Mouse (Mus musculus): ENCODE measurements at regions not wholly inside any gene's neighbourhood (a gene's known extent, or its start where the extent isn't known, plus 50 kb on each side); places are given as distances from the start of the nearest gene placed in this dataset.

DNA sequence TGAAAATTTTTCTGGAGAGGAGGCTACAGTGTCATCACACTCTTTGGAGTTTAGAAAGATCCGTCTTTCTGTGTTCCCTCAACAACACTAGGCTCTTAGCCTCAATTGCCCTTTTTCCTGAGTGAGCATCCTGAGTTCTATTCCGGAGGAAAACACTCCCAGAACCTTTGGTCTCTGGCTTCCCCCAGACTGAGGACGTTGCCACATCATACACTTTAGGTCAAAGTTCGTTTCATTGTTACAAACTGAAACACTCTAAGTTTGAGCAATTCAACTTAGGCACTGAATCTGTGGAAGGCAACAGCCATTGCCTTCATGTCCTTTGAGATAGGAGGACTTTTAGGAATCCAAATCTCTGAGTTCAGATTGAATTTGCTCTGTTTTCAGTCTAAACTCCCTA lies 85.0 kb downstream of the Arl4a start:
- WGBS, result 78% methylated on average over 4 of the region's 4 CpGs
- Histone ChIP-seq H3K4me3 (replicated peaks; ENCODE audit: low read length) (no peak overlapping the region), H3K36me3 (ENCODE audit: control insufficient read depth, insufficient read depth) (no peaks in the 10 kb centered on the region), H3K9ac (replicated peaks; ENCODE audit: low read depth, low read length) (no peak overlapping the region), H3K4me2 (ENCODE audit: low read length) (no peak overlapping the region), H3K9me3 (ENCODE audit: control insufficient read depth, low read length) (no peaks in the 10 kb centered on the region), H3K27ac (ENCODE audit: low read length) (no peak overlapping the region), H3K4me1 (replicated peaks; ENCODE audit: control insufficient read depth, insufficient read depth, low read length) (peaks cover 16% of the 10 kb centered on the region), H3K27me3 (replicated peaks; ENCODE audit: control insufficient read depth, insufficient read depth, low read length) (no peaks in the 10 kb centered on the region)
- no peak for ATAC-seq

DNA sequence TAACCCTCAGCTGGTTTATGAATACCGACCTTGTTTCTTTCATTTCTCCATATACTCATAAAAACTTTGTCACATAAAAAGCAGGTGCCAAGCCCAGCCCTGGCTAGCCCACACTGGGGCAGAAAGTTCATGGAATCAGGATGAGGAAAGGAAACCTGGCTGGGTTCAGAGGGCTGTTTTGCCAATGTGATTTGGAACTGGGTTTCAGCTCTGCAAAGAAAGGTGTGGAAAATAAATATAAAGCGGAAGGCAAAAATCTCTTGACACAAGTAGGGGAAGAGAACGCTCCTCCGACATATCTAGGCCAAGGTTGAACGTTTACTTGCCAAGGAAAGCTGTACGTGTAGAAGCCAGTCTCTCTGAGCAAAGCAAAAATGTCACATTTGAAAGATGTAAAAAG lies 85.9 kb downstream of the Arl4a start:
- no peaks in the 10 kb centered on the region for H3K9me3 ChIP-seq (ENCODE audit: control insufficient read depth, low read length)
- H3K27me3 ChIP-seq (replicated peaks; ENCODE audit: control insufficient read depth, insufficient read depth, low read length), result no peaks in the 10 kb centered on the region
- H3K4me1 ChIP-seq (replicated peaks; ENCODE audit: control insufficient read depth, insufficient read depth, low read length), result peaks cover 8% of the 10 kb centered on the region
- H3K27ac ChIP-seq (ENCODE audit: low read length), result no peak overlapping the region
- H3K9ac ChIP-seq (replicated peaks; ENCODE audit: low read depth, low read length), result no peak overlapping the region
- ATAC-seq, result no peak
- H3K36me3 ChIP-seq (ENCODE audit: control insufficient read depth, insufficient read depth), result no peaks in the 10 kb centered on the region
- WGBS, result 87% methylated on average over 6 of the region's 6 CpGs
- H3K4me2 ChIP-seq (ENCODE audit: low read length), result no peak overlapping the region
- no peak overlapping the region for H3K4me3 ChIP-seq (replicated peaks; ENCODE audit: low read length)

DNA sequence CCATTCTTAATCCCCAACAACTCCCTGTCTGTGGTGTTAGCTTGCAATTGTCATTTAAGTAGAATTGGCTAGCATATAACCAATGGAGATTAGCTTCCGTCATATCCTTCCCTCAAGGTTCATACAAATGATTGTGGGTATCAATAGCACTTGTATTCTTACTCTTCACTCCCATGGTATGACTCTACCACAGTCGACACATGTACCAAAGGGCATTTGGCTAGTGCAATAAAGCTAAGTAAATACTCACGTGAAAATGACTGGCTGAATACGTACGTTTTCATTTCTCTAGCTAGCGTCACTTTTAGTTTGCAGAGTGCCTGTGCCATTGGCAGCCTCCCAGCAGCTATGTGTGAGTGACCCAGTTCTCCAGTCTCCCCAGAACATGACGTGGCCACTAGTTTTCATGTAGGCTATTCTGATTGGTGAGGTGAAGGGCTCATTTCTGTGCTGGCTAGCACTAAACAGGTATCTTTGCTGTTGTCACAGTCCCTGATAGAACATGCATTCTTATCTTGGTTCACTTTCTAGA lies 87.5 kb downstream of the Arl4a start:
- Histone ChIP-seq H3K9me3 (ENCODE audit: control insufficient read depth, low read length) (no peaks in the 10 kb centered on the region), H3K4me2 (ENCODE audit: low read length) (no peak overlapping the region), H3K27ac (ENCODE audit: low read length) (no peak overlapping the region), H3K4me3 (replicated peaks; ENCODE audit: low read length) (no peak overlapping the region), H3K9ac (replicated peaks; ENCODE audit: low read depth, low read length) (no peak overlapping the region), H3K4me1 (replicated peaks; ENCODE audit: control insufficient read depth, insufficient read depth, low read length) (no peaks in the 10 kb centered on the region; the same call in 1 of the 2 replicates), H3K27me3 (replicated peaks; ENCODE audit: control insufficient read depth, insufficient read depth, low read length) (no peaks in the 10 kb centered on the region), H3K36me3 (ENCODE audit: control insufficient read depth, insufficient read depth) (no peaks in the 10 kb centered on the region)
- whole genome bisulfite sequencing, result 76% methylated on average over 7 of the region's 7 CpGs
- ATAC-seq, result no peak

DNA sequence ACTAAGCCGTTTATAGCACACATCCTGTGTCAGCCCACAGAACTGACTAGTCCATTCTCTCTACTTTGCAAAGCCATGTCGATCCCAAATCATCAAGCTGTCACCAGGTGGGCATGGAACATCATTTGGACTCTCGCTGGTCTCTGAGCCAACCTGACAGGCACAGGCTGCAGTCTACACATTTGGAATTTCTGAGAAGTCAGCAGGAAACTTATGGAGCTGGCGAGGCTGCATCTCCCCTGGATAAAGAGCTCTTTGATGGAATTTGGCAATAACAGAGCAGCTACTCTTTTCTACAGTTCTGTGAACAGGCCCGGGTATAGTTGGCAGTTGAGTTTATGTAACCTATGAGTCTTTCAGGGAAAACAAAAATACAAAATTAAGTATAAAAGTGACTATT lies 94.9 kb downstream of the Arl4a start:
- 51% methylated on average over 5 of the region's 5 CpGs for WGBS
- no peaks in the 10 kb centered on the region for H3K27me3 ChIP-seq (replicated peaks; ENCODE audit: control insufficient read depth, insufficient read depth, low read length)
- no peaks in the 10 kb centered on the region for H3K9me3 ChIP-seq (ENCODE audit: control insufficient read depth, low read length)
- H3K4me3 ChIP-seq (replicated peaks; ENCODE audit: low read length), result no peak overlapping the region
- no peak overlapping the region for H3K4me2 ChIP-seq (ENCODE audit: low read length)
- no peaks in the 10 kb centered on the region for H3K36me3 ChIP-seq (ENCODE audit: control insufficient read depth, insufficient read depth)
- H3K27ac ChIP-seq (ENCODE audit: low read length), result no peak overlapping the region
- no peaks in the 10 kb centered on the region; the same call in 1 of the 2 replicates for H3K4me1 ChIP-seq (replicated peaks; ENCODE audit: control insufficient read depth, insufficient read depth, low read length)
- no peak for ATAC-seq
- H3K9ac ChIP-seq (replicated peaks; ENCODE audit: low read depth, low read length), result no peak overlapping the region

DNA sequence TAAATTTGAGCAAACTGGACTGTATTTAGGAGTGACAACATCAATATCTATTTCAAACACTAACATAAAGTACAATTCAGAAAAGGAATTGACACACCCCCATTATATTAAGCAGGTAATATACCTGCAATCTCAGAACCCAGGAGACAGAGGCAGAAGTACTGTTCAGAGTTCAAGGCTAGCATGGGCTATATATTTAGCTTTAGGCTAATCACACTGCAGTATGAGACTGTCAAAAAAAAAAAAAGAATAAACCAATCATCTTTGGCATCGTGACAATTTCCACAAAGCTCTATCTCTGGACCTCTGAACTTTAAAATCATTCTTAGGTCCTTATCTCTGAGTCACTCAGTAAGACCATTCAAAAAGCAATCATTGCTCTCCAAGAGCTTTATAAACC lies 96.7 kb downstream of the Arl4a start:
- no peak overlapping the region for H3K27ac ChIP-seq (ENCODE audit: low read length)
- H3K9ac ChIP-seq (replicated peaks; ENCODE audit: low read depth, low read length), result no peak overlapping the region
- no peaks in the 10 kb centered on the region for H3K36me3 ChIP-seq (ENCODE audit: control insufficient read depth, insufficient read depth)
- no peak for ATAC-seq
- WGBS, result 93% methylated on average over 1 of the region's 1 CpGs
- H3K4me3 ChIP-seq (replicated peaks; ENCODE audit: low read length), result no peak overlapping the region
- H3K4me1 ChIP-seq (replicated peaks; ENCODE audit: control insufficient read depth, insufficient read depth, low read length), result no peaks in the 10 kb centered on the region
- H3K27me3 ChIP-seq (replicated peaks; ENCODE audit: control insufficient read depth, insufficient read depth, low read length), result no peaks in the 10 kb centered on the region
- H3K9me3 ChIP-seq (ENCODE audit: control insufficient read depth, low read length), result no peaks in the 10 kb centered on the region
- no peak overlapping the region for H3K4me2 ChIP-seq (ENCODE audit: low read length)

DNA sequence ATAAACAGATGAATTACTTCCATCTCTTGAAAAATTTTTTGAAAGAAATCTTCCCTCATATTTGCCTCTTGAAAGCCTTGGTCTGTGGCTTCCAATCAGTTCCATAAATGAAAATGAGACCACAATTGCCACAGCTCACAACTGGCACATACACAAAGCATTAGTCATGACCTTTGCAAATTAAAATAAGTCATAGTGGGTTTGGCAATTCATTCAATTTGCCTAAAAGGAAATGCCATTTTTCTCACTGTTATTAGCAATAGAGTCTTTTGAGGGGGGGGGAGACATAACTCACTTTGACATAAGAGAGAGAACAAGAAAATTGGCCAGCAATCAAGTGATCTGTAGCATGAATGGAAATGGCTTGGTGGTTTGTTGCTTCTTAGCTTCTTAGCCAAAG lies 98.8 kb downstream of the Arl4a start:
- no peak overlapping the region for H3K4me2 ChIP-seq (ENCODE audit: low read length)
- no peaks in the 10 kb centered on the region for H3K36me3 ChIP-seq (ENCODE audit: control insufficient read depth, insufficient read depth)
- H3K9me3 ChIP-seq (ENCODE audit: control insufficient read depth, low read length), result no peaks in the 10 kb centered on the region
- H3K27ac ChIP-seq (ENCODE audit: low read length), result no peak overlapping the region
- no peak for ATAC-seq
- no peaks in the 10 kb centered on the region for H3K4me1 ChIP-seq (replicated peaks; ENCODE audit: control insufficient read depth, insufficient read depth, low read length)
- no peak overlapping the region for H3K9ac ChIP-seq (replicated peaks; ENCODE audit: low read depth, low read length)
- no peaks in the 10 kb centered on the region for H3K27me3 ChIP-seq (replicated peaks; ENCODE audit: control insufficient read depth, insufficient read depth, low read length)
- H3K4me3 ChIP-seq (replicated peaks; ENCODE audit: low read length), result no peak overlapping the region

DNA sequence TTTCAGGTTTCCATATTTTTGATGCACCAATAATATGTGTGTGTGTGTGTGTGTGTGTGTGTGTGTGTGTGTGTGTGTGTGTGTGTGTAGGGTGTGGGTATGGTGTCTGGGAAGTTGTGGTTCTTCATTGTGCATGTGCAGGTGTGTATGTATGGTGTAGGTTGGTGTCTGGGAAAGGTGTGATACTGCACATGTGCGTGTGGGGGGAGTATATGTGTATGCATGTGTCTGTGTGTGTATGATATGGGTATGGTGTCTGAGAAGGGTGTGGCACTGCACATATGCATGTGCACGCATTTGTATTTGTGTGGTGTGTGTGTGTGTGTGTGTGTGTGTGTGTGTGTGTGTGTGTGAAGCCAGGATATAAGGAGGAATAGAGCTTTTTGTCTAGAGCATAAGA lies 99.6 kb downstream of the Arl4a start:
- Histone ChIP-seq H3K9ac (replicated peaks; ENCODE audit: low read depth, low read length) (no peak overlapping the region), H3K9me3 (ENCODE audit: control insufficient read depth, low read length) (no peaks in the 10 kb centered on the region), H3K4me1 (replicated peaks; ENCODE audit: control insufficient read depth, insufficient read depth, low read length) (no peaks in the 10 kb centered on the region), H3K27me3 (replicated peaks; ENCODE audit: control insufficient read depth, insufficient read depth, low read length) (no peaks in the 10 kb centered on the region), H3K4me3 (replicated peaks; ENCODE audit: low read length) (no peak overlapping the region), H3K4me2 (ENCODE audit: low read length) (no peak overlapping the region), H3K27ac (ENCODE audit: low read length) (no peak overlapping the region), H3K36me3 (ENCODE audit: control insufficient read depth, insufficient read depth) (no peaks in the 10 kb centered on the region)
- no peak for ATAC-seq
- 95% methylated on average over 2 of the region's 2 CpGs for WGBS

DNA sequence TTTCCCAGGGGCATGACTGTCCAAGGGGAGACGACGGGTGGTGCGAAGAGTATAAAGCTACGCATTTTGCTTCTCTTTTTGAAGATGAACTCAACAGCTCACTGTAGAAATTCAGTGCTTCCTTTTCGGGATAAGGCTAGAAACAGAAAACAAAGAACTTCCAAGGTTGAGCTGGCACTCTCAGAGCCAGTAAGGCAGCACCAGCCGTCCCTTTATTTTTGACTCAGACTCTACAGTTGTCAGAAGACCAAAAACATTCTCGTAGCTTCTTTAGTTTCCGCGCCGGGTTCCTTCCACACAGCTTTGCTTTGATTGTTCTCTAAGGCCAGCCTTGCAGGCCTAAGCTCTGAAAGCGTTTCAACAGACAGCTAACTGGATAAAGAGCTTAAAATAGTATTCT lies 101.5 kb downstream of the Arl4a start:
- Histone ChIP-seq H3K27me3 (replicated peaks; ENCODE audit: control insufficient read depth, insufficient read depth, low read length) (no peaks in the 10 kb centered on the region), H3K4me3 (replicated peaks; ENCODE audit: low read length) (no peak overlapping the region), H3K4me2 (ENCODE audit: low read length) (no peak overlapping the region), H3K36me3 (ENCODE audit: control insufficient read depth, insufficient read depth) (no peaks in the 10 kb centered on the region), H3K9ac (replicated peaks; ENCODE audit: low read depth, low read length) (no peak overlapping the region), H3K9me3 (ENCODE audit: control insufficient read depth, low read length) (no peaks in the 10 kb centered on the region), H3K27ac (ENCODE audit: low read length) (no peak overlapping the region), H3K4me1 (replicated peaks; ENCODE audit: control insufficient read depth, insufficient read depth, low read length) (no peaks in the 10 kb centered on the region)
- ATAC-seq, result no peak
- WGBS, result 33% methylated on average over 11 of the region's 11 CpGs

DNA sequence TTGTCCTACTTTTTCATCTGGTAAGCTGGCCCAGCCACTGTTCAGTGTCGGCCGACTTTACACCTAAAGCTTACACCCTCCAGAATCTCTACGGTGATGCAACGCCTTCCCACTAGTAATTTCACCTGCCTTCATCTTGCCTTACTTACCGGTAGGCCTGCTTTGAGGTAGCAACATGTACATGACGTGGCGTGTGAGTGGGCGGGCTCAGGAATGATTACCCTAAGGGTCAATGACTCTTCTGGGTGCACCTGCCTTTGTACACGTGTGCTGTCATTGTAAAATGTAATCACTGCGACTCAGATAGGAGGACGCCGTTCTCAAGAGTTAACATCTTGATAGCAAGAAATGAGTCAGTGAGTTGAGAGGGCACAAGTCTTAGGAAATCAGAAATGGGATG lies 102.0 kb downstream of the Arl4a start:
- H3K4me3 ChIP-seq (replicated peaks; ENCODE audit: low read length), result no peak overlapping the region
- no peak overlapping the region for H3K27ac ChIP-seq (ENCODE audit: low read length)
- H3K9ac ChIP-seq (replicated peaks; ENCODE audit: low read depth, low read length), result no peak overlapping the region
- H3K4me1 ChIP-seq (replicated peaks; ENCODE audit: control insufficient read depth, insufficient read depth, low read length), result no peaks in the 10 kb centered on the region
- H3K9me3 ChIP-seq (ENCODE audit: control insufficient read depth, low read length), result no peaks in the 10 kb centered on the region
- WGBS, result 89% methylated on average over 12 of the region's 12 CpGs
- no peaks in the 10 kb centered on the region for H3K27me3 ChIP-seq (replicated peaks; ENCODE audit: control insufficient read depth, insufficient read depth, low read length)
- H3K36me3 ChIP-seq (ENCODE audit: control insufficient read depth, insufficient read depth), result no peaks in the 10 kb centered on the region
- no peak overlapping the region for H3K4me2 ChIP-seq (ENCODE audit: low read length)
- no peak for ATAC-seq

DNA sequence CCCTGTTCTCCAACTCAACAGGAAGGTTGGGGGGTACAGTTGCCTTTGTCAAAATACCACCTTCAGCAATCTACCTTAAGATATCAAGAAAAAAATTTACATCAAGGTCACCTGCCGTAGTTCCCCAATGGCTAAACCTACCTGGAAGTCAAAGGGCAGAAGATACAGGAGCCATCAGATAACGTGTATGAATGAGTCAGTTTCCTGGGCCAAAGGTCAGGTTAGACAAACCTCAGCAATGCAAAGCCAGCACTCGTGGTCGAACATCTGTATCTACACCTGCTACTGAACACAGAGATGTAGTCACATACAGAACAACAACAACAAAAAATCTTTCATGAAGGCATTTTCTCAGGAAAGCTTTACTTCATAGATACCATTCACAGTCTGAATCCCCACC lies 102.9 kb downstream of the Arl4a start:
- 89% methylated on average over 4 of the region's 4 CpGs for WGBS
- H3K4me1 ChIP-seq (replicated peaks; ENCODE audit: control insufficient read depth, insufficient read depth, low read length), result no peaks in the 10 kb centered on the region
- ATAC-seq, result no peak
- no peaks in the 10 kb centered on the region for H3K9me3 ChIP-seq (ENCODE audit: control insufficient read depth, low read length)
- no peaks in the 10 kb centered on the region for H3K27me3 ChIP-seq (replicated peaks; ENCODE audit: control insufficient read depth, insufficient read depth, low read length)
- no peaks in the 10 kb centered on the region for H3K36me3 ChIP-seq (ENCODE audit: control insufficient read depth, insufficient read depth)
- no peak overlapping the region for H3K4me3 ChIP-seq (replicated peaks; ENCODE audit: low read length)
- no peak overlapping the region for H3K4me2 ChIP-seq (ENCODE audit: low read length)
- no peak overlapping the region for H3K27ac ChIP-seq (ENCODE audit: low read length)
- no peak overlapping the region for H3K9ac ChIP-seq (replicated peaks; ENCODE audit: low read depth, low read length)

Data from forebrain, embryonic 16.5 days (tissue).